Mouse (Mus musculus): ENCODE measurements at regions not wholly inside any gene's neighbourhood (a gene's known extent, or its start where the extent isn't known, plus 50 kb on each side); places are given as distances from the start of the nearest gene placed in this dataset.

GRCm38 (mm10) chr10:96860366-96860765 lies 243.6 kb downstream of the Btg1 start:
- H3K9ac ChIP-seq (replicated peaks; ENCODE audit: low read depth, low read length): no peak overlapping the region
- H3K9me3 ChIP-seq (ENCODE audit: control insufficient read depth, low read length): no peaks in the 10 kb centered on the region
- 81% methylated on average over 2 of the region's 2 CpGs for WGBS
- no peaks in the 10 kb centered on the region for H3K4me1 ChIP-seq (replicated peaks; ENCODE audit: control insufficient read depth, insufficient read depth, low read length)
- ATAC-seq: no peak
- no peak overlapping the region for H3K4me3 ChIP-seq (replicated peaks; ENCODE audit: low read length)
- no peak overlapping the region for H3K27ac ChIP-seq (ENCODE audit: low read length)
- no peaks in the 10 kb centered on the region for H3K36me3 ChIP-seq (ENCODE audit: control insufficient read depth, insufficient read depth)
- H3K4me2 ChIP-seq (ENCODE audit: low read length): no peak overlapping the region
- H3K27me3 ChIP-seq (replicated peaks; ENCODE audit: control insufficient read depth, insufficient read depth, low read length): no peaks in the 10 kb centered on the region

GRCm38 (mm10) chr10:96863230-96863629 lies 246.4 kb downstream of the Btg1 start:
- Histone ChIP-seq H3K4me1 (replicated peaks; ENCODE audit: control insufficient read depth, insufficient read depth, low read length) (no peaks in the 10 kb centered on the region), H3K4me3 (replicated peaks; ENCODE audit: low read length) (no peak overlapping the region), H3K9me3 (ENCODE audit: control insufficient read depth, low read length) (no peaks in the 10 kb centered on the region), H3K27ac (ENCODE audit: low read length) (no peak overlapping the region), H3K36me3 (ENCODE audit: control insufficient read depth, insufficient read depth) (no peaks in the 10 kb centered on the region), H3K4me2 (ENCODE audit: low read length) (no peak overlapping the region), H3K27me3 (replicated peaks; ENCODE audit: control insufficient read depth, insufficient read depth, low read length) (no peaks in the 10 kb centered on the region), H3K9ac (replicated peaks; ENCODE audit: low read depth, low read length) (no peak overlapping the region)
- ATAC-seq: no peak
- WGBS: 89% methylated on average over 8 of the region's 8 CpGs

- H3K4me2 ChIP-seq (ENCODE audit: low read length): no peak overlapping the region
- no peak overlapping the region for H3K4me3 ChIP-seq (replicated peaks; ENCODE audit: low read length)
- H3K27me3 ChIP-seq (replicated peaks; ENCODE audit: control insufficient read depth, insufficient read depth, low read length): no peaks in the 10 kb centered on the region
- no peaks in the 10 kb centered on the region for H3K36me3 ChIP-seq (ENCODE audit: control insufficient read depth, insufficient read depth)
- ATAC-seq: no peak
- H3K9ac ChIP-seq (replicated peaks; ENCODE audit: low read depth, low read length): no peak overlapping the region
- H3K9me3 ChIP-seq (ENCODE audit: control insufficient read depth, low read length): no peaks in the 10 kb centered on the region
- H3K27ac ChIP-seq (ENCODE audit: low read length): no peak overlapping the region
- H3K4me1 ChIP-seq (replicated peaks; ENCODE audit: control insufficient read depth, insufficient read depth, low read length): no peaks in the 10 kb centered on the region
- WGBS: 74% methylated on average over 3 of the region's 3 CpGs
Observed at GRCm38 (mm10) chr10:96866468-96866867, 249.7 kb downstream of the Btg1 start.

DNA sequence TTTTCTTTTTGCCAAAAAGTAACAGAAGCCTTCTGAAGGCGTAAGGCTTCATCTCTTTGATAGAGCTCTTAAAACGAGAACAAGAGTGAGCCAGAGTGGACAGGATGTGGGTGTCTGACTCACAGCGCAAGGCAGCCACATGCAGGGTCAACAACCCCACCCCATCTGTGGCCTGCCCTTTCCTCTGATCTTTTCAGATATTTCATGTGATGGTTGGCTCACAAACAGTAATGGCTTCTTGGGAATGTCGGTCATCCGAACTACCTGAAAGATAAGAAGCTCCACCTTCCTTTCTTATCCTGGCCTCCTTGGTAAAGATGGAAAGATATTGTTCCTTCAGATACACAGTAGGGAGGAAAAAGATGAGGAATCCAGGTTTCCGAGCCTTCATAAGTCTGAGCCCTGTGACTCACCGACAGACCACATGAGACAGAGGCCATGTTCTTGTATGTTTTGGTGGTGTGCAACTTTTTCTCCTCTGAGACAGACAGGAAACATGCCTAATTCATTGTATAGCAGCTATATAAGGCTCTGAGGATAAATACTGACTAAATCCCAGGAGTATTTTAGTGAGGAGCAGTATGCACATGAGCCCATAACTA lies 254.9 kb downstream of the Btg1 start:
- Histone ChIP-seq H3K4me1 (replicated peaks; ENCODE audit: control insufficient read depth, insufficient read depth, low read length) (no peaks in the 10 kb centered on the region), H3K4me2 (ENCODE audit: low read length) (no peak overlapping the region), H3K9me3 (ENCODE audit: control insufficient read depth, low read length) (no peaks in the 10 kb centered on the region), H3K4me3 (replicated peaks; ENCODE audit: low read length) (no peak overlapping the region), H3K36me3 (ENCODE audit: control insufficient read depth, insufficient read depth) (no peaks in the 10 kb centered on the region), H3K27ac (ENCODE audit: low read length) (no peak overlapping the region), H3K9ac (replicated peaks; ENCODE audit: low read depth, low read length) (no peak overlapping the region), H3K27me3 (replicated peaks; ENCODE audit: control insufficient read depth, insufficient read depth, low read length) (no peaks in the 10 kb centered on the region)
- no peak for ATAC-seq
- WGBS: 94% methylated on average over 7 of the region's 7 CpGs

DNA sequence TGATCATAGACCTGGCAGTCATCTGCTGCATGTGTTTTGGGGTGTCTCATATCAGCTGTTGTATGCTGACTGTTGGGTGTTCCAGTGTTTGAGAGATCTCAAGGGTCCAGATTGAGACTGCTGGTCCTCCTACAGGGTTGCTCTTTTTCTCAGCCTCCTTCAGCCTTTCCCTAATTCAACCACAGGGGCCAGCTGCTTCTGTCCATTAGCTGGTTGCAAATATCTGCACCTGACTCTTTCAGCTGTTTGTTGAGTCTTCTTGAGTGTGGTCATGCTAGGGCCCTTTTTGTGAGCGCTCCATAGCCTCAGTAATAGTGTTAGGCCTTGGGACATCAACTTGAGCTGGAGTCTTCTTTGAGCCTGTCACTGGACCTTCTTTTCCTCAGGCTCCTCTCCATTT lies 257.8 kb downstream of the Btg1 start:
- H3K9me3 ChIP-seq (ENCODE audit: control insufficient read depth, low read length): no peaks in the 10 kb centered on the region
- no peak overlapping the region for H3K4me2 ChIP-seq (ENCODE audit: low read length)
- no peak for ATAC-seq
- no peaks in the 10 kb centered on the region for H3K4me1 ChIP-seq (replicated peaks; ENCODE audit: control insufficient read depth, insufficient read depth, low read length)
- no peak overlapping the region for H3K9ac ChIP-seq (replicated peaks; ENCODE audit: low read depth, low read length)
- H3K4me3 ChIP-seq (replicated peaks; ENCODE audit: low read length): no peak overlapping the region
- WGBS: 100% methylated on average over 1 of the region's 1 CpGs
- no peaks in the 10 kb centered on the region for H3K36me3 ChIP-seq (ENCODE audit: control insufficient read depth, insufficient read depth)
- no peak overlapping the region for H3K27ac ChIP-seq (ENCODE audit: low read length)
- no peaks in the 10 kb centered on the region for H3K27me3 ChIP-seq (replicated peaks; ENCODE audit: control insufficient read depth, insufficient read depth, low read length)

DNA sequence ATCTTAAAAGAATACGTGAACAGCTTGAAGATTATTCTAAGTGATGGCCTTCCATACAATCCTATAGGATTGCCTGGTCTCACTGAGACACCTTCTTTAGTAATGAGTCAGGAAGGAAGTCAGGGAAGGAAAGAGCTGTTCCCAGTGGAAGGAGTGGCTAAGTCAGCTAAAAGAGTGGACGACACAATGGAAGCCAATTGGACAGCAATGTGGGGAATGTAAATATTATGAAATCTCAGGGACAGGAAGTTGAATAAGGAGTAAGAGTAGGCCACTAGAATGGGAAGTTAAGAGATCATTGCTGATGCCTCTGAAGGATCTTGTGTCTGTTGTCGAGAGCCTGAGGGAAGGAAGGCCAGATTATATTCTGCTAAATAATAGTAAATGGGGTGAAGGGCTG lies 258.9 kb downstream of the Btg1 start:
- Histone ChIP-seq H3K9ac (replicated peaks; ENCODE audit: low read depth, low read length) (no peak overlapping the region), H3K27me3 (replicated peaks; ENCODE audit: control insufficient read depth, insufficient read depth, low read length) (no peaks in the 10 kb centered on the region), H3K4me3 (replicated peaks; ENCODE audit: low read length) (no peak overlapping the region), H3K9me3 (ENCODE audit: control insufficient read depth, low read length) (no peaks in the 10 kb centered on the region), H3K4me2 (ENCODE audit: low read length) (no peak overlapping the region), H3K36me3 (ENCODE audit: control insufficient read depth, insufficient read depth) (no peaks in the 10 kb centered on the region), H3K4me1 (replicated peaks; ENCODE audit: control insufficient read depth, insufficient read depth, low read length) (0 out of 2 replicates have a peak, but pooled peaks cover 1% of the 10 kb centered on the region), H3K27ac (ENCODE audit: low read length) (no peak overlapping the region)
- 75% methylated on average over 3 of the region's 3 CpGs for WGBS
- no peak for ATAC-seq

DNA sequence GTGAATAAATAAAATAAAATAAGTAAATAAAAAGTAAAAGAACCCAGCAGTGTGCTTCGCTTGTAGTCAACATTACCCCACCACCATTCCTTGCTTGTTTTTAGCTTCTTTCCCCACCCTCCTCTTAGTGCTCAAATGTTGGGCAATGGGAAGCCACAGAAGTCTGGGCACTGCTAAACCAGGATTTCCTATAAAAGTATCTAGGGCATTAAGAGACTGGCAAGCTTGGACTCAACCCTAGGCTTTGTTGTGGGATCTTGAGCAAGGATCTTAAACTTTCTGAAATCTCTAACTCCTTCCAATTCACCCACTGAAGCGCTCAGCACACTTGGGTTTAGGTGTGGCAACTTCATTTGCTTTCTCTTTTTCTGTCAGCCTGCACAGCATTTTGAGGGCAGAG lies 262.6 kb downstream of the Btg1 start:
- Histone ChIP-seq H3K27me3 (replicated peaks; ENCODE audit: control insufficient read depth, insufficient read depth, low read length) (no peaks in the 10 kb centered on the region), H3K27ac (ENCODE audit: low read length) (no peak overlapping the region), H3K4me3 (replicated peaks; ENCODE audit: low read length) (no peak overlapping the region), H3K9ac (replicated peaks; ENCODE audit: low read depth, low read length) (no peak overlapping the region), H3K4me1 (replicated peaks; ENCODE audit: control insufficient read depth, insufficient read depth, low read length) (peaks cover 11% of the 10 kb centered on the region), H3K36me3 (ENCODE audit: control insufficient read depth, insufficient read depth) (no peaks in the 10 kb centered on the region), H3K4me2 (ENCODE audit: low read length) (no peak overlapping the region), H3K9me3 (ENCODE audit: control insufficient read depth, low read length) (no peaks in the 10 kb centered on the region)
- ATAC-seq: no peak
- WGBS: 95% methylated on average over 2 of the region's 2 CpGs

DNA sequence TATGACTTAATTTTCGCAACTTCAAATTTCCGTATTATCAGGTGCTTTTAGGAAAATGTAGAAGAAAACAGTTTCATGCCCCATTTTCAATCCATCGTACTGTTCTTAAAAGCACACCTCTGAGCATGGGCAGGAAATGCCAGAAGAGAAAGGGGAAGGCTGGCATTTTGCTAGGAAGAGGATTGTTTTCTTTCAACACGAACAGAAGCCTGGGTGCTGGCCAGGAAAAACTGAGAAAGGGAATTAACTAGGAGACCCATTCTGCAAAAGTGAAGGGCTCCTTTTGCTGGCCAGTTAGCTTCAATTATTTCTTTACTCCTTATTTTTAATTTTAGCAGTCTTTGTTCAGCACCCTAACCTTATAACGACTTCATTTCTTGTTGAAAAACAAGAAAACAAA lies 264.0 kb downstream of the Btg1 start:
- whole genome bisulfite sequencing: 36% methylated on average over 5 of the region's 5 CpGs
- no peak overlapping the region for H3K4me3 ChIP-seq (replicated peaks; ENCODE audit: low read length)
- no peaks in the 10 kb centered on the region for H3K27me3 ChIP-seq (replicated peaks; ENCODE audit: control insufficient read depth, insufficient read depth, low read length)
- peak; percentile 24; the same call in 1 of the 2 replicates for ATAC-seq
- no peaks in the 10 kb centered on the region for H3K9me3 ChIP-seq (ENCODE audit: control insufficient read depth, low read length)
- H3K27ac ChIP-seq (ENCODE audit: low read length): no peak overlapping the region
- H3K4me1 ChIP-seq (replicated peaks; ENCODE audit: control insufficient read depth, insufficient read depth, low read length): peaks cover 11% of the 10 kb centered on the region
- no peak overlapping the region for H3K4me2 ChIP-seq (ENCODE audit: low read length)
- no peak overlapping the region for H3K9ac ChIP-seq (replicated peaks; ENCODE audit: low read depth, low read length)
- H3K36me3 ChIP-seq (ENCODE audit: control insufficient read depth, insufficient read depth): no peaks in the 10 kb centered on the region

GRCm38 (mm10) chr10:96881212-96881611 lies 264.4 kb downstream of the Btg1 start:
- ATAC-seq: peak; percentile 43
- WGBS: 46% methylated on average over 5 of the region's 5 CpGs
- H3K27ac ChIP-seq (ENCODE audit: low read length): peak overlapping the region; percentile 41; the same call in 1 of the 2 replicates

DNA sequence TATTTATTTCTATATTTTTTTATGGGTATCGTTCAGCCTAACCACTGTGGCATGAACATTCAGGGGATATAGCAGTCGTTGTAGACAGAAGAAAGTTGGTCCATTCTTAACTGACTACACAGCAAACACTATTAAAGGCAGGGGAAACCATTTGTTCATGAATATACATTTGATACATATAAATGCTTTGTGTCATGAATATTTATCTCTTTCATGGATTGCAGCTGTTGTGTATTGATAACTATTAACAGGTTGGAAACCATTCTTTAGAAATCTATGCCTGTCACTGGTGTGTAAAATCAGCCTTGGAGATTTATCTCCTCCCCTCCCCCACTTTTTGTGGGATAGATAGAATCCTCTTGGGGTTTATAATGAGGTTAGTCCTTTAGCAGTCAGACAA lies 264.9 kb downstream of the Btg1 start:
- Histone ChIP-seq H3K4me3 (replicated peaks; ENCODE audit: low read length) (no peak overlapping the region), H3K9ac (replicated peaks; ENCODE audit: low read depth, low read length) (no peak overlapping the region), H3K4me2 (ENCODE audit: low read length) (no peak overlapping the region), H3K9me3 (ENCODE audit: control insufficient read depth, low read length) (no peaks in the 10 kb centered on the region), H3K4me1 (replicated peaks; ENCODE audit: control insufficient read depth, insufficient read depth, low read length) (peaks cover 11% of the 10 kb centered on the region), H3K27me3 (replicated peaks; ENCODE audit: control insufficient read depth, insufficient read depth, low read length) (no peaks in the 10 kb centered on the region), H3K27ac (ENCODE audit: low read length) (no peak overlapping the region), H3K36me3 (ENCODE audit: control insufficient read depth, insufficient read depth) (no peaks in the 10 kb centered on the region)
- 41% methylated on average over 2 of the region's 2 CpGs for WGBS
- peak; percentile 72 for ATAC-seq

More at GRCm38 (mm10) chr10:96881212-96881611, 264.4 kb downstream of the Btg1 start:
- H3K4me2 ChIP-seq (ENCODE audit: low read length): no peak overlapping the region
- H3K9me3 ChIP-seq (ENCODE audit: control insufficient read depth, low read length): no peaks in the 10 kb centered on the region
- no peaks in the 10 kb centered on the region for H3K27me3 ChIP-seq (replicated peaks; ENCODE audit: control insufficient read depth, insufficient read depth, low read length)
- no peaks in the 10 kb centered on the region for H3K36me3 ChIP-seq (ENCODE audit: control insufficient read depth, insufficient read depth)
- H3K4me3 ChIP-seq (replicated peaks; ENCODE audit: low read length): no peak overlapping the region
- H3K9ac ChIP-seq (replicated peaks; ENCODE audit: low read depth, low read length): no peak overlapping the region
- H3K4me1 ChIP-seq (replicated peaks; ENCODE audit: control insufficient read depth, insufficient read depth, low read length): peaks cover 11% of the 10 kb centered on the region
